Mouse (Mus musculus) C2C12 (cell line): ENCODE data around the gene Mus81. TPM values are rescaled to one million over a fixed set of nuclear protein-coding genes. Genes with fewer than 3 reads are reported as not detected.

ENCODE experiments used
- H3K27me3 ChIP-seq: one replicate; pipeline ENCODE4 v1.6.1; 2011; ENCODE audit not compliant: control insufficient read depth, insufficient read depth, insufficient read length
- H3K36me3 ChIP-seq: one replicate; pipeline ENCODE4 v1.6.1; 2011; ENCODE audit not compliant: control insufficient read depth, insufficient read depth
- H3K4me3 ChIP-seq: one replicate; pipeline ENCODE4 v1.5.1; 2011; ENCODE audit warnings: mild to moderate bottlenecking, control low read depth; ENCODE audit not compliant: poor library complexity, insufficient read depth, severe bottlenecking
- H3K79me2 ChIP-seq: one replicate; pipeline ENCODE4 v1.6.1; 2011; ENCODE audit not compliant: control insufficient read depth, insufficient read depth
- H3K79me3 ChIP-seq: one replicate; pipeline ENCODE4 v1.6.1; 2011; ENCODE audit warnings: low read depth, control low read depth
- H3ac ChIP-seq: one replicate; pipeline ENCODE3; 2011; ENCODE audit warnings: low read depth; ENCODE audit not compliant: control insufficient read depth, insufficient read length
- CEBPB ChIP-seq: IDR thresholded peaks from one replicate; pipeline ENCODE4 v1.6.1; 2011; ENCODE audit warnings: low read depth, mild to moderate bottlenecking, control low read depth, moderate library complexity
- CTCF ChIP-seq: IDR thresholded peaks from one replicate; pipeline ENCODE4 v1.5.1; 2011; ENCODE audit not compliant: control insufficient read depth, insufficient read depth, insufficient read length
- FOSL1 ChIP-seq: IDR thresholded peaks from one replicate; pipeline ENCODE4 v1.8.0; 2011; ENCODE audit warnings: mild to moderate bottlenecking, low read length; ENCODE audit not compliant: poor library complexity, insufficient read depth, severe bottlenecking
- MAX ChIP-seq: IDR thresholded peaks from one replicate; pipeline ENCODE4 v1.6.1; 2011; ENCODE audit warnings: mild to moderate bottlenecking, control low read depth
- MYOD1 ChIP-seq: IDR thresholded peaks from one replicate; pipeline ENCODE4 v1.6.1; 2011; ENCODE audit warnings: low read depth; ENCODE audit not compliant: control insufficient read depth, insufficient read length
- MYOG ChIP-seq: IDR thresholded peaks from one replicate; pipeline ENCODE4 v1.6.1; 2011; ENCODE audit not compliant: control insufficient read depth, insufficient read length; ENCODE audit errors: extremely low read depth
- USF1 ChIP-seq: IDR thresholded peaks from one replicate; pipeline ENCODE4 v1.6.1; 2011; ENCODE audit warnings: low read depth, mild to moderate bottlenecking, control low read depth, moderate library complexity
- polyA plus RNA-seq: library from polyadenylated mRNA; unstranded; fragments of >200 nt; fragmentation: generic; extraction: Trizol; gene quantifications from one replicate; pipeline ENCODE4 v1.2.1, GENCODE M21; 2012; ENCODE audit warnings: missing spikeins

Gene Mus81
- polyA plus RNA-seq, 1 experiment: 50.3 TPM

DNA sequence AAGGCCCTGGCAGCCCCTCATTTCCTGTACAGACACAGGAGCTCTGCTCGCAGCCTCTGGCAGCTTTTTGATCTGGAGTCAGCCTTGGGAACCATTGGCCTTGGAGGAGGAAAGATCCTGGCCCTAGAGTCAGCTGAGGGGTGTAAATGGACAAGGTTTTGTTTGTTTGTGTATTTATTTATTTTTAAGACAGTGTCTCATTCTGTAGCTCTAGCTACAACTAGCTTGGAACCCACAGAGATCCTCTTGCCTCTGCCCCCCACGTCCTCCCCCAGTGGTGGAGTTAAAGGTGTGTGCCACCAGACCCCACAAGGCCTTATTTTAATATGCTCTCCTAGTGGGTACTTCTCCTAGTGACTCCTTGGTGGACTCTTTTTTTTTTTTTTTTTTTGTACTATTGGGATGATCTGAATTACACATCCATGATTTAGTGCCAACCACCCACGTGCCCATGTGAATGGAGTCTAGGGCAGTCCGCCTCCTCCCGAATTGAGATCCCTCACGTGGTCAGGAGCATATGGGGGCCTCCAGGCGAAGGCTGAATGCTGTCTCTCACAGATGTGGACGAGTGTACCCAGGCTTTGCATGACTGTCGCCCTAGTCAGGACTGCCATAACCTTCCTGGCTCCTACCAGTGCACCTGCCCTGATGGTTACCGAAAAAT is 11.1 kb downstream of the Mus81 start:
- H3K36me3 ChIP-seq: peaks cover 57% of the 10 kb centered on the region
- TF ChIP-seq CTCF (no peak), MYOG (no peak), USF1 (peak; percentile 1)

DNA sequence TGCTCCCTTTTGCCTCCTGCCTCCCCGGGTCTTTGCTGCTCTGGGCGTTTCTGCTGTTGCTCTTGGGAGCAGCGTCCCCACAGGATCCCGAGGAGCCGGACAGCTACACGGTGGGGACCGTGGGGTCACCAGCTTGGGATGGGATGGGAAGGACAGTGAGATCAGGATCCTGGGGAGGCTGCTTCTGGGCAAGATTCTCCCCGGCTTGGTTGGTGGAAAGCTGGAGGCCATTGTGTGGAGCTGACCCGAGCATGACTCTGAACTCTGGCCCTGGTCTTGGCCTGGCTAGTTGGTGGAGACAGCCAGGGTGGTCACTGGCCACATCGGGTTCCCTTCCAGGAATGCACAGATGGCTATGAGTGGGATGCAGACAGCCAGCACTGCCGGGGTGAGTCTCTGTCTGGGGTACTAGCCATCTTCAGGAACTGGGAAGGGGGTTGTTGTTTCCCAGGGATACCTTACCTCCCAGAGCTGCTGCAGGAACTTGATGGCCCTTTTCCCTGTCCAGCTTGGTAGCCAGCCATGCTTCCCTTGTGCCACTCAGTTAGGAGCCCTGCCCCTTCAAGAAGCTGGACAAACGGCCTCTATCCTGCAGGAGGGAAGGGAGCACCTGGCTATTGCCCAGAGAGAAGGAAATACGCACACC is 13.0 kb downstream of the Mus81 start:
- Histone ChIP-seq H3K79me2 (peaks cover 49% of the 10 kb centered on the region), H3K4me3 (peak overlapping the region; percentile 75), H3K79me3 (peaks cover 25% of the 10 kb centered on the region), H3K27me3 (no peaks in the 10 kb centered on the region), H3ac (peak overlapping the region; percentile 56), H3K36me3 (peaks cover 39% of the 10 kb centered on the region)
- no peak for TF ChIP-seq MAX
- no peak for TF ChIP-seq CEBPB

More for the DNA sequence above, 11.1 kb downstream of the Mus81 start:
- Histone ChIP-seq H3ac (no peak overlapping the region), H3K79me2 (peaks cover 49% of the 10 kb centered on the region), H3K79me3 (peaks cover 25% of the 10 kb centered on the region), H3K4me3 (no peak overlapping the region), H3K27me3 (no peaks in the 10 kb centered on the region)

DNA sequence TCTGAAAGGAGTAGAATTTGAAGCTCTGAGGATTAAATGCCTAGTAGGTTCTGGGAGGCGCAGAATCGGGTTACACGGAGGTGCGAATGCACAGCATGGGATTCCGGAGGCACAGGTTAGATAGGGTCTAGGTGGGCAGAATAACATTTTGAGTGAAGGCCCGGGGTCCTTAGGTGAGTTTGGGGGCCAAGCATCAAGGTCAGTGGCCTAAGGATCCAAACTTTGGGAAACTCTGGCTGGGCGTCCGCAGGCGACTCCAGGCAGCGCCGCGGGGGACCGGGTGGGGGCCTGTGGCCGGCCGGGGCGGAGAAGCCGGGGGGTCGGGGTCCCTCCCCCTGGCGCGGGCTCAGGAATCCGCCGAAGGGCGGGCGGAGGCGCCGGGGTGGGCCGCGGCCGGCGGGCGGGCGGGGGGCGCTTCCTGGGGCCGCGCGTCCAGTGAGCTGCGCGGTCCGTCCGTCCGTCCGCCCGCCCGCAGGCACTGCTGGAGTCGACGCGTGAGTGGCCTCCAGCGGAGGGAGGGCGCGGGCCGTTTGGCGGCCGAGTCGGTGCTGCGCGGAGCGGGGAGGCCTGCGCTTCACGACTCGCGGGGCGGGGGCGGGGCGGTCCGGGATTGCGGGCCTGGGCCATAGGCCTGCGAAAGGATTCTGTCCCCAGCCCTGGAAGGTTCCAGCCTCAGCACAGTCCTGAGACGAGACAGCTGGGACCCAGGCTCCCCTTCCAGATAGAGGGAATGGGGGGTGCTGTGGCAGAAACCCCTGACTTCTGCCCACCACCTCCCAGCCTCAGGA is 13.7 kb downstream of the Mus81 start:
- peaks cover 34% of the 10 kb centered on the region for H3K36me3 ChIP-seq
- peak overlapping the region; percentile 56 for H3ac ChIP-seq
- peaks cover 49% of the 10 kb centered on the region for H3K79me2 ChIP-seq
- H3K4me3 ChIP-seq: peak overlapping the region; percentile 75
- TF ChIP-seq CTCF (peak; percentile 5), FOSL1 (no peak)
- peaks cover 25% of the 10 kb centered on the region for H3K79me3 ChIP-seq
- H3K27me3 ChIP-seq: no peaks in the 10 kb centered on the region

DNA sequence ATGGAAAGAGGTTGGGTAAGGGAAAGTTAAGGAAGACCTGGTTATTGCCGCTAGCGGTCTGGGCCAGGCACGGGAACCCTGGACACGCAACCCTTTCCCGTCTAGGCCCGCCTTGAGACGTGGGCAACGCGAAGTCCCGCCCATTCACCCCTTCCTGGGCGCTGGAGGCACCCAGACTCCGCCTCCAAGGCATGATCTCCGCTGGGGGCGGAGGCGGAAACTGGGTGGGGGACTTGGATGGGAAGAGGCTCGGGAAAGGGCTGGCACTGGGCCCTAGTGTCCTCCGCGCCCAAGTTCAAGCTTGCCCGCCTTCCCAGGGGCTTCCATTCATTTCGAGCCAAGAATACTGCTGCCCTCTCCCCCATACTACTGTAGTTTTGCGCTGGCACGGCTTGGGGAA is 14.5 kb downstream of the Mus81 start, which contains the start of gene Efemp2:
TSS of gene Efemp2 (plus strand) at position 235 of the 400 bp plus-strand sequence.
- Histone ChIP-seq H3K79me3 (peaks cover 25% of the 10 kb centered on the region), H3ac (peak within 1 kb of the TSS; percentile 78), H3K36me3 (peaks cover 26% of the 10 kb centered on the region), H3K4me3 (peak within 1 kb of the TSS; percentile 75), H3K27me3 (no peaks in the 10 kb centered on the region), H3K79me2 (peaks cover 45% of the 10 kb centered on the region)
- TF ChIP-seq USF1 (no peak), FOSL1 (no peak), MAX (peak; percentile 69)

DNA sequence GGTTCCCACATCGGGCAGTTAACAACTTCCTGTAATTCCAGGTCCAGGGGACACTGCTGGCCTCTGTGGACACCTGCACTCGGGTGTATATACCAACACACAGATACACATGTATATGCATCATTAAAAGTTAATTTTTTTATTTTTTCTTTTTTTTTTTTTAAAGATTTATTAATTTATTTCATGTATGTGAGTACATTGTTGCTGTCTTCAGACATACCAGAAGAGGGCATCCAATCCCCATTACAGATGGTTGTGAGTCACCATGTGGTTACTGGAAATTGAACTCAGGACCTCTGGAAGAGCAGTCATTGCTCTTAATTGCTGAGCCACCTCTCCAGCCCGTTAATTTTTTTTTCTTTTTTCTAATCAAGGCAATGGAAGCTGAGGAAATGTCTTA is 15.3 kb downstream of the Mus81 start:
- no peaks in the 10 kb centered on the region for H3K27me3 ChIP-seq
- H3K36me3 ChIP-seq: peaks cover 17% of the 10 kb centered on the region
- peaks cover 37% of the 10 kb centered on the region for H3K79me2 ChIP-seq
- H3ac ChIP-seq: no peak overlapping the region
- peak overlapping the region; percentile 7 for H3K4me3 ChIP-seq
- peaks cover 22% of the 10 kb centered on the region for H3K79me3 ChIP-seq
- TF ChIP-seq CTCF: no peak
- peak; percentile 37 for TF ChIP-seq MAX

DNA sequence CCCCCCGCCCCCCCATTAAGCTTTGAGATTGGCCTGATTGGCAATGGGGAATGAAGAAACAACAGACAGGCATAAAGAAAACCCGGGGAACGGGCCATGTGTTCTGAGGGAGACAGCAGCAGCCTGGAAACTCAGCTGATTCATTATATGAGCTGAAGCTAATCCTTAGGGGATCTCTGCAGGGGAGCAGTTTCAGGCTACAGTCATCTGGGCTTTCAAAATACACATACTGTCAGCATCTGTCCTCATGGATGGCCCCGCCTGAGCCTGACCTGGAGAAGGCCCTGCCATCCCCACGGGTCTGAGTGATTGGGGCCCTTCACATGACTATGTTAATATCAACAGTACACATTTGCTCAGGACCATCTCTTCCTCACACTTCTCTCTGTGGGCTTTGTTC is 16.4 kb downstream of the Mus81 start:
- Histone ChIP-seq H3K4me3 (no peak overlapping the region), H3K79me2 (peaks cover 27% of the 10 kb centered on the region), H3ac (no peak overlapping the region), H3K27me3 (no peaks in the 10 kb centered on the region), H3K36me3 (peaks cover 11% of the 10 kb centered on the region), H3K79me3 (peaks cover 18% of the 10 kb centered on the region)
- TF ChIP-seq FOSL1 (no peak), MYOD1 (no peak), CTCF (no peak)
